Mouse (Mus musculus) heart, embryonic 14.5 days (tissue): Measurements from ENCODE around the gene Ggt1. TPM values are rescaled to one million over a fixed set of nuclear protein-coding genes. Genes with fewer than 3 reads are reported as not detected.
A peak's percentile ranks its signal among the peaks of the same experiment; 100 is the strongest.

Source experiments
- ATAC-seq: fragments of 200-750 bp; cut with Nextera tagmentation; 2 replicates; pipeline ENCODE4 v1.8.0; 2017; ENCODE audit warnings: low read depth, moderate TSS enrichment; ENCODE audit not compliant: insufficient number of reproducible peaks, insufficient read depth, low FRiP score
- H3K27ac ChIP-seq, 2 experiments: fragments of 200-500 bp in 1 of 2; fragments of 300-500 bp in 1 of 2; sonication (generic) in 1 of 2; replicated peaks in 1 of 2; 2 replicates each; pipeline ENCODE4 v1.5.1; 2012 to 2014; ENCODE audit warnings: low read depth in 2 of 2, low read length in 2 of 2, control low read depth in 1 of 2, mild to moderate bottlenecking in 1 of 2, mixed read lengths in 1 of 2; ENCODE audit not compliant: control insufficient read depth in 1 of 2, insufficient read depth in 1 of 2
- H3K27me3 ChIP-seq: fragments of 300-500 bp; sonication (generic); 2 replicates; pipeline ENCODE4 v1.6.1; 2014; ENCODE audit warnings: mild to moderate bottlenecking, low read length, control low read depth; ENCODE audit not compliant: control insufficient read depth, insufficient read depth
- H3K36me3 ChIP-seq: fragments of 300-500 bp; sonication (generic); 2 replicates; pipeline ENCODE4 v1.6.1; 2014; ENCODE audit warnings: mild to moderate bottlenecking, control low read depth, low read length, mixed read lengths; ENCODE audit not compliant: control insufficient read depth, insufficient read depth
- H3K4me1 ChIP-seq, 2 experiments: fragments of 200-500 bp in 1 of 2; fragments of 300-500 bp in 1 of 2; sonication (generic) in 1 of 2; 2 replicates each; pipeline ENCODE4 v1.6.1; 2012 to 2014; ENCODE audit warnings: low read length in 2 of 2, control low read depth in 1 of 2, mixed read lengths in 1 of 2; ENCODE audit not compliant: control insufficient read depth in 2 of 2, insufficient read depth in 2 of 2
- H3K4me2 ChIP-seq: fragments of 300-500 bp; sonication (generic); 2 replicates; pipeline ENCODE4 v1.6.1; 2014; ENCODE audit warnings: mild to moderate bottlenecking, low read length
- H3K4me3 ChIP-seq, 2 experiments: fragments of 200-500 bp in 1 of 2; fragments of 300-500 bp in 1 of 2; sonication (generic) in 1 of 2; 2 replicates each; pipeline ENCODE4 v1.5.1; 2012 to 2014; ENCODE audit warnings: low read length in 2 of 2, mild to moderate bottlenecking in 2 of 2, control low read depth in 1 of 2, low read depth in 1 of 2, moderate library complexity in 1 of 2; ENCODE audit not compliant: control insufficient read depth in 1 of 2, insufficient read depth in 1 of 2
- H3K9ac ChIP-seq: fragments of 300-500 bp; sonication (generic); 2 replicates; pipeline ENCODE4 v1.6.1; 2014; ENCODE audit warnings: mild to moderate bottlenecking, low read length
- H3K9me3 ChIP-seq: fragments of 300-500 bp; sonication (generic); 2 replicates; pipeline ENCODE4 v1.6.1; 2016; ENCODE audit warnings: low read length, control low read depth; ENCODE audit not compliant: control insufficient read depth
- WGBS: fragments of 180-500 bp; shearing (Covaris S2); extraction: QIAGEN DNeasy Blood & Tissue Kit; methylation state at CpG from one replicate; pipeline ENCODE4 v1.1.7; 2014; 5-methylcytosine and 5-hydroxymethylcytosine counted together
- polyA plus RNA-seq: library from polyadenylated mRNA; unstranded; fragments of >200 nt; fragmentation: Nextera tagmentation; extraction: Ambion mirVana; gene quantifications from 2 replicates; pipeline ENCODE4 v1.2.1, GENCODE M21; 2014

Gene Ggt1
- polyA plus RNA-seq, 1 experiment from 2014 or later, result 0.69 TPM

- H3K36me3 ChIP-seq, result no peaks in the 10 kb centered on the region
- H3K4me3 ChIP-seq, result peak within 1 kb of the TSS; percentile 32 to 36
- 12% methylated on average over 5 of the region's 5 CpGs for WGBS
- peaks cover 29 to 32% of the 10 kb centered on the region in 2 experiments for H3K4me1 ChIP-seq
- H3K4me2 ChIP-seq, result peak within 1 kb of the TSS; percentile 60
- H3K27ac ChIP-seq, result peak within 1 kb of the TSS; percentile 80
- H3K9ac ChIP-seq, result peak within 1 kb of the TSS; percentile 56
- H3K27me3 ChIP-seq, result peaks cover 14% of the 10 kb centered on the region; the same call in 1 of the 2 replicates
- H3K9me3 ChIP-seq, result no peaks in the 10 kb centered on the region
- ATAC-seq, result no peak
Measured at GRCm38 (mm10) chr10:75589129-75589528, 27.7 kb downstream of the Ggt1 start, which contains the start of gene Ggt5. Gene Ggt5 (plus strand): TSS chr10:75589340.

GRCm38 (mm10) chr10:75589651-75590050, 28.2 kb downstream of the Ggt1 start:
- 51% methylated on average over 16 of the region's 16 CpGs for WGBS
- ATAC-seq, result no peak
- Histone ChIP-seq H3K36me3 (no peaks in the 10 kb centered on the region), H3K27me3 (peaks cover 13% of the 10 kb centered on the region; the same call in 1 of the 2 replicates), H3K4me1 (peaks cover 29 to 32% of the 10 kb centered on the region in 2 experiments), H3K9ac (peak overlapping the region; percentile 56), H3K4me2 (peak overlapping the region; percentile 60), H3K27ac (peak overlapping the region; percentile 80), H3K4me3 (peak overlapping the region; percentile 32 to 36), H3K9me3 (no peaks in the 10 kb centered on the region)

- H3K27ac ChIP-seq, result peak overlapping the region; percentile 64 to 65
- H3K9me3 ChIP-seq, result no peaks in the 10 kb centered on the region
- ATAC-seq, result peak; percentile 58
- H3K9ac ChIP-seq, result no peak overlapping the region
- peak overlapping the region; percentile 60 for H3K4me2 ChIP-seq
- 56% methylated on average over 12 of the region's 12 CpGs for WGBS
- H3K36me3 ChIP-seq, result no peaks in the 10 kb centered on the region
- H3K4me3 ChIP-seq, result no peak overlapping the region
- no peaks in the 10 kb centered on the region for H3K27me3 ChIP-seq
- peaks cover 29 to 32% of the 10 kb centered on the region in 2 experiments for H3K4me1 ChIP-seq
Measured at GRCm38 (mm10) chr10:75591211-75591894, 29.9 kb downstream of the Ggt1 start.

GRCm38 (mm10) chr10:75592585-75592984, 31.2 kb downstream of the Ggt1 start:
- Histone ChIP-seq H3K36me3 (no peaks in the 10 kb centered on the region), H3K4me2 (no peak overlapping the region), H3K4me3 (no peak overlapping the region), H3K9ac (no peak overlapping the region), H3K4me1 (peaks cover 29 to 32% of the 10 kb centered on the region in 2 experiments), H3K27me3 (no peaks in the 10 kb centered on the region), H3K27ac (peak overlapping the region; percentile 38 to 64; a peak in 3 of 4 replicates), H3K9me3 (peaks cover 4% of the 10 kb centered on the region; the same call in 1 of the 2 replicates)
- WGBS, result 60% methylated on average over 7 of the region's 7 CpGs
- ATAC-seq, result no peak

- no peaks in the 10 kb centered on the region for H3K36me3 ChIP-seq
Measured at GRCm38 (mm10) chr10:75595981-75596380, 34.6 kb downstream of the Ggt1 start.

GRCm38 (mm10) chr10:75600189-75600730, 38.9 kb downstream of the Ggt1 start:
- 61% methylated on average over 7 of the region's 7 CpGs for WGBS
- ATAC-seq, result no peak
- no peaks in the 10 kb centered on the region for H3K36me3 ChIP-seq

More at GRCm38 (mm10) chr10:75595981-75596380, 34.6 kb downstream of the Ggt1 start:
- ATAC-seq, result no peak
- H3K4me2 ChIP-seq, result no peak overlapping the region
- no peak overlapping the region for H3K9ac ChIP-seq
- H3K27me3 ChIP-seq, result no peaks in the 10 kb centered on the region
- H3K4me3 ChIP-seq, result no peak overlapping the region
- peaks cover 6% of the 10 kb centered on the region; the same call in 1 of the 2 replicates for H3K9me3 ChIP-seq
- no peak overlapping the region for H3K27ac ChIP-seq
- 67% methylated on average over 8 of the region's 8 CpGs for WGBS
- peaks cover 10 to 11% of the 10 kb centered on the region in 2 experiments; a peak in 3 of 4 replicates for H3K4me1 ChIP-seq

GRCm38 (mm10) chr10:75605162-75605846, 43.9 kb downstream of the Ggt1 start:
- ATAC-seq, result no peak
- no peak overlapping the region for H3K4me3 ChIP-seq
- no peak overlapping the region for H3K4me2 ChIP-seq
- no peaks in the 10 kb centered on the region for H3K27me3 ChIP-seq
- no peaks in the 10 kb centered on the region; a peak in 1 of 4 replicates for H3K4me1 ChIP-seq
- no peaks in the 10 kb centered on the region for H3K9me3 ChIP-seq
- H3K27ac ChIP-seq, result no peak overlapping the region
- no peaks in the 10 kb centered on the region for H3K36me3 ChIP-seq
- no peak overlapping the region for H3K9ac ChIP-seq
- 25% methylated on average over 11 of the region's 11 CpGs for WGBS

More at GRCm38 (mm10) chr10:75600189-75600730, 38.9 kb downstream of the Ggt1 start:
- H3K4me3 ChIP-seq, result no peak overlapping the region
- no peak overlapping the region for H3K9ac ChIP-seq
- peaks cover 6% of the 10 kb centered on the region; the same call in 1 of the 2 replicates for H3K9me3 ChIP-seq
- H3K27ac ChIP-seq, result no peak overlapping the region
- H3K4me1 ChIP-seq, result no peaks in the 10 kb centered on the region; a peak in 1 of 4 replicates
- H3K4me2 ChIP-seq, result no peak overlapping the region
- H3K27me3 ChIP-seq, result no peaks in the 10 kb centered on the region
